Mouse (Mus musculus): Measurements from ENCODE around the gene Sik3.

GRCm38 (mm10) chr9:46035290-46035871 is 22.8 kb downstream of the Sik3 start:
- no peak for TF ChIP-seq POLR2A (IDR thresholded peaks at IDR 0.05; ENCODE audit: extremely low read depth, insufficient read depth, low read length)
- no peak for TF ChIP-seq CTCF (IDR thresholded peaks at IDR 0.05; ENCODE audit: low read depth, low read length)
